Mouse (Mus musculus): ENCODE results near the gene Ncam1. TPM values are rescaled to one million over a fixed set of nuclear protein-coding genes. Genes with fewer than 3 reads are reported as not detected.

Gene Ncam1
- total RNA-seq, 2 experiments from 2014 or later = 10.9 to 12.0 TPM

DNA sequence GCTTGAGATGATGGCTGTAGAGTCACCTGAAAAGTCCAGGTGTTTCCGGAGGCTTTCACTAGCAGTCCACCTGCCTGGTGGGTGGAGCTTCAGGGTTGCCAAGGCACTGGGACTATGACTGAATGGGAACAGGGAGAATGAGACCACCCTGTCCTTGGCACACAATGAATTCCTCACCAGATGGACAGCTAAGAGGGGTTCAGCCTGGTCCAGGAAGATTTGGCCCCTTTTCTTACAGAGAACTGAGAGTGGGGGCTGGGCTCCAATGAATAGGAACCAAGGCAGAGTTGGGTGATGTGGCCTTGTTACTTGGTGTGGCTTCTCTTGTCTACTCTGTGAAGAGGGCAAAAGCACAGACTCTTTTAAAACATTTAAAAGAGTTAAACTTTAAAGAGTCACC, 346.3 kb downstream of the Ncam1 start:
- ATAC-seq (ENCODE audit: poor library complexity, severe bottlenecking) = no peak

Data from megakaryocyte, adult 5-6 weeks (primary cell).